Mouse (Mus musculus) G1E (cell line): Measurements from ENCODE around the gene Hist1h4d. TPM values are rescaled to one million over a fixed set of nuclear protein-coding genes. Genes with fewer than 3 reads are reported as not detected.
"Not testable (repeated sequence)": the region's sequence is repeated elsewhere in the genome, so short reads cannot be mapped to it uniquely, and the experiment has no call there.

Experiments used
- ATAC-seq: 2 replicates; pipeline ENCODE4 v1.8.0; 2016; ENCODE audit warnings: mild to moderate bottlenecking; ENCODE audit not compliant: insufficient number of reproducible peaks, poor library complexity, low FRiP score, severe bottlenecking; ENCODE audit errors: extremely low read depth
- DNase-seq: peaks from one replicate; pipeline ENCODE4 v3.0.0; 2012; ENCODE audit warnings: low spot score
- H3K27me3 ChIP-seq: 2 replicates; pipeline ENCODE4 v1.6.1; 2012; ENCODE audit warnings: mild to moderate bottlenecking, low read length, inconsistent platforms; ENCODE audit not compliant: insufficient read depth
- H3K36me3 ChIP-seq: replicated peaks from 2 replicates; pipeline ENCODE3; 2012; ENCODE audit warnings: mild to moderate bottlenecking, inconsistent platforms
- H3K4me1 ChIP-seq: 2 replicates; pipeline ENCODE4 v1.6.1; 2012; ENCODE audit warnings: low read depth, low read length, inconsistent platforms, mixed read lengths; ENCODE audit not compliant: insufficient read depth
- H3K4me3 ChIP-seq: 2 replicates; pipeline ENCODE4 v1.5.1; 2012; ENCODE audit warnings: low read depth, mild to moderate bottlenecking, inconsistent platforms, low read length, moderate library complexity, mixed read lengths
- H3K9me3 ChIP-seq: replicated peaks from 2 replicates; pipeline ENCODE4 v1.6.1; 2012; ENCODE audit warnings: inconsistent platforms
- CTCF ChIP-seq: IDR thresholded peaks from 2 replicates; pipeline ENCODE4 v1.5.1; 2012; ENCODE audit warnings: low read depth, low read length, inconsistent platforms, mixed read lengths
- GATA1 ChIP-seq: IDR thresholded peaks from 2 replicates; pipeline ENCODE4 v1.6.1; 2012; ENCODE audit warnings: borderline replicate concordance, low read length, inconsistent platforms, mixed read lengths
- GATA2 ChIP-seq: IDR thresholded peaks from 2 replicates; pipeline ENCODE4 v1.6.1; 2012; ENCODE audit warnings: low read depth, low read length, inconsistent platforms, borderline replicate concordance
- POLR2AphosphoS5 ChIP-seq: IDR thresholded peaks from 2 replicates; pipeline ENCODE4 v1.6.1; 2012; ENCODE audit warnings: low read depth, low read length, inconsistent platforms; ENCODE audit not compliant: insufficient replicate concordance
- TAL1 ChIP-seq: conservative IDR thresholded peaks from 2 replicates; pipeline ENCODE4 v1.6.1; 2012; ENCODE audit warnings: low read depth, low read length, inconsistent platforms, mixed read lengths
- polyA plus RNA-seq: library from polyadenylated mRNA; stranded (reverse); fragments of >175 nt; gene quantifications from 2 replicates; pipeline ENCODE4 v1.2.3, GENCODE M21; 2012
- total RNA-seq, 2 experiments: library from RNA; stranded (forward) in 1 of 2; stranded (reverse) in 1 of 2; fragments of 200-1000 nt in 1 of 2; fragments of >200 nt in 1 of 2; fragmentation: Nextera tagmentation in 1 of 2; gene quantifications; 2 replicates each; pipeline ENCODE4 v1.2.3; 2014 to 2017

Hist1h4d gene
- total and polyA plus RNA-seq, 3 experiments: 14.6 to 2,252 (median 1,080) TPM

GRCm38 (mm10) chr13:23542999-23543607, 38.3 kb upstream of the Hist1h4d start, which contains the start of gene Hist1h2bh:
Hist1h2bh (minus strand) TSS chr13:23543392.
- H3K27me3 ChIP-seq, H3K36me3 ChIP-seq, H3K9me3 ChIP-seq: not testable (repeated sequence)
- ATAC-seq (peak; percentile 88), DNase-seq (peak; percentile 68)
- peak; percentile 93; the same call in 1 of the 2 replicates for TF ChIP-seq POLR2AphosphoS5
- Histone ChIP-seq H3K4me1 (peaks cover 19% of the 10 kb centered on the region), H3K4me3 (peak within 1 kb of the TSS; percentile 69)

- no peak for TF ChIP-seq TAL1
- peak; percentile 97 for TF ChIP-seq POLR2AphosphoS5
- Histone ChIP-seq H3K4me1 (peaks cover 19% of the 10 kb centered on the region), H3K9me3 (no peaks in the 10 kb centered on the region), H3K27me3 (no peaks in the 10 kb centered on the region), H3K4me3 (peak within 1 kb of the TSS; percentile 69), H3K36me3 (no peaks in the 10 kb centered on the region)
- ATAC-seq (peak; percentile 73), DNase-seq (peak; percentile 66)
Observed at GRCm38 (mm10) chr13:23543965-23544786, 37.2 kb upstream of the Hist1h4d start, which contains the start of gene Hist1h3f. Hist1h3f (plus strand) TSS chr13:23544052.

DNA sequence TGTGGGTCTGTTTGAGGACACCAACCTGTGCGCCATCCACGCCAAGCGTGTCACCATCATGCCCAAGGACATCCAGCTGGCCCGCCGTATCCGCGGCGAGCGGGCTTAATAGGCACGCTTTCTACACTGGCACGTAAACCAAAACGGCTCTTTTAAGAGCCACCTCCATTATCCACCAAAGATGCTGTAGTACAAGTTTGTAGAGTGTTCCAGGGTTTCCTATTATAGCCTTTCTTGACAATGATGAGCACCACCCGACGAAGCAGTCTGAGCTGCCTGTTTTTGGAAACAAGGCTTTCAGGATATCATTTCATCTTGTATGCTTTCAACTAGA, 36.6 kb upstream of the Hist1h4d start:
- 0 out of 2 replicates have a peak, but pooled peaks have one; percentile 9 for ATAC-seq
- not testable (repeated sequence) for H3K36me3 ChIP-seq, DNase-seq, H3K27me3 ChIP-seq, H3K9me3 ChIP-seq
- H3K4me3 ChIP-seq: peak overlapping the region; percentile 65
- peaks cover 22% of the 10 kb centered on the region for H3K4me1 ChIP-seq
- 0 out of 2 replicates have a peak, but pooled peaks have one; percentile 28 for TF ChIP-seq POLR2AphosphoS5

GRCm38 (mm10) chr13:23546694-23547093, 34.7 kb upstream of the Hist1h4d start:
- no peak for DNase-seq
- Histone ChIP-seq H3K36me3 (no peaks in the 10 kb centered on the region), H3K9me3 (no peaks in the 10 kb centered on the region), H3K4me1 (peaks cover 25% of the 10 kb centered on the region), H3K4me3 (no peak overlapping the region), H3K27me3 (no peaks in the 10 kb centered on the region)
- ATAC-seq: no peak
- TF ChIP-seq TAL1 (no peak), POLR2AphosphoS5 (no peak), GATA2 (no peak), GATA1 (no peak), CTCF (no peak)

DNA sequence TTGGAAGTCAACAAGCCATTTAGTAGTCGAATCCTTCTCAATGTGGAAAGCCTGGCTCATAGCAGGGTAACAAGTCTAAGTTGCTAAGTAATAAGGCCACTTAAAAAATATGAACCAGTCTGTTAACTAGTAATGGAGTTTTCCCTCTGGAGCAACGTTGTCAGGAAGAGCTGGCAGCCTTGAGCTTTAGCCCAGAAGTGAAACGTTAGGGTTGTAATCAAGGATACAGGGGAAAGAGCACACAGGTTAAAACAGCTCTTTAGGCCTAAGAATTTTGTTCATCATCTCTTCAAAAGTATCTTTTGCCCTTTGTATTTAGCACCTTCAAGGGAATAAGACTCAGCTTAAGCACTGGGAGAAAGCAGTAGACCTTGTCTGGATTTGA, 30.6 kb upstream of the Hist1h4d start:
- DNase-seq (no peak), ATAC-seq (no peak)
- no peak for TF ChIP-seq GATA1
- TF ChIP-seq POLR2AphosphoS5: peak; percentile 92; the same call in 1 of the 2 replicates
- no peak for TF ChIP-seq GATA2
- Histone ChIP-seq H3K9me3 (no peaks in the 10 kb centered on the region), H3K4me1 (peaks cover 43% of the 10 kb centered on the region), H3K36me3 (no peaks in the 10 kb centered on the region), H3K4me3 (peak overlapping the region; percentile 67; the same call in 1 of the 2 replicates), H3K27me3 (no peaks in the 10 kb centered on the region)

DNA sequence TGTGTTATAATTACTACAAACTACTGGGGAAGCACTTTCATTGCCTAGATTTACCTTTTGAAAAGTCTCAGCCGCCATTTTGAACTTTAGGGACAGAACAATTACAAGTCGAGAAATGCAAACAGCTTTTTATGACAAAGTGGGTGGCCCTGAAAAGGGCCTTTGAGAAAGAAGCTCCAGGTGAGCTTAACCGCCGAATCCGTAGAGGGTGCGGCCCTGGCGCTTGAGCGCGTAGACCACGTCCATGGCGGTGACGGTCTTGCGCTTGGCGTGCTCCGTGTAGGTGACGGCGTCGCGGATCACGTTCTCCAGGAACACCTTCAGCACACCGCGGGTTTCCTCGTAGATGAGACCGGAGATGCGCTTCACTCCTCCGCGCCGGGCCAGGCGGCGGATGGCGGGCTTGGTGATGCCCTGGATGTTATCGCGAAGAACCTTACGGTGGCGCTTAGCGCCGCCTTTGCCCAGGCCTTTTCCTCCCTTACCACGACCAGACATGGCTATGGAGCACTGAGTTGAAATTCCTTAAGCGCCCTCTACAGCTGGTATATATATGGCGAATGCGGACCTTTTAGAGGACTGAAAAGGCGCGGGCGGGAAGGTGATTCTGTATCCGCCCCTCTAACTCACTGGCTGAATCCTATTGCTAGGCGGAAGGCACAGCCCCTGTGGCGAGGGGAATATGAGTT, 30.1 kb upstream of the Hist1h4d start, which contains the start of gene Hist1h4f:
TSS of gene Hist1h4f (minus strand) at position 503 of the 689 bp plus-strand sequence.
- peak; percentile 93 for TF ChIP-seq POLR2AphosphoS5
- H3K36me3 ChIP-seq, H3K9me3 ChIP-seq, H3K27me3 ChIP-seq: not testable (repeated sequence)
- peak within 1 kb of the TSS; percentile 67 for H3K4me3 ChIP-seq
- peaks cover 40% of the 10 kb centered on the region for H3K4me1 ChIP-seq
- ATAC-seq: peak; percentile 45
- peak; percentile 20 for DNase-seq
